Mouse (Mus musculus) heart, embryonic 14.5 days (tissue): ENCODE data around the gene Dusp28. TPM values are rescaled to one million over a fixed set of nuclear protein-coding genes. Genes with fewer than 3 reads are reported as not detected.

ENCODE experiments used
- polyA plus RNA-seq: library from polyadenylated mRNA; unstranded; fragments of >200 nt; fragmentation: Nextera tagmentation; extraction: Ambion mirVana; gene quantifications from 2 replicates; pipeline ENCODE4 v1.2.1, GENCODE M21; 2014

The Dusp28 gene
- polyA plus RNA-seq, 1 experiment from 2014 or later, result 15.6 TPM

Other genes starting within 250 kb of the Dusp28 start
- gene Gpc1, start 75.3 kb upstream of the Dusp28 start, polyA plus RNA-seq, result 55.3 and 59.7 TPM in 2 replicates
- 0.16 and 0.89 TPM in 2 replicates for gene Ankmy1, start 4.1 kb upstream of the Dusp28 start, polyA plus RNA-seq
- gene Rnpepl1, start 3.8 kb downstream of the Dusp28 start, polyA plus RNA-seq, result 37.8 and 40.8 TPM in 2 replicates
- 15.7 and 16.9 TPM in 2 replicates for gene Capn10, start 27.4 kb downstream of the Dusp28 start, polyA plus RNA-seq
- 0.44 and 0.54 TPM in 2 replicates for gene Gpr35, start 43.9 kb downstream of the Dusp28 start, polyA plus RNA-seq
- 0.19 TPM in 1 of 2 replicates, not detected in the other for gene Aqp12, start 99.4 kb downstream of the Dusp28 start, polyA plus RNA-seq
- 7.8 and 11.6 TPM in 2 replicates for gene Kif1a, start 195.0 kb downstream of the Dusp28 start, polyA plus RNA-seq
- not detected in 2 replicates for gene Agxt, start 228.3 kb downstream of the Dusp28 start, polyA plus RNA-seq